Mouse (Mus musculus): ENCODE data around the gene Akap13. TPM values are rescaled to one million over a fixed set of nuclear protein-coding genes. Genes with fewer than 3 reads are reported as not detected.
A peak's percentile ranks its signal among the peaks of the same experiment; 100 is the strongest.

The Akap13 gene
- polyA plus RNA-seq, 1 experiment, result 13.2 TPM

- Histone ChIP-seq H3K36me3 (ENCODE audit: control insufficient read depth, insufficient read depth, low read length) (no peaks in the 10 kb centered on the region; the same call in 1 of the 2 replicates), H3K27me3 (replicated peaks; ENCODE audit: control insufficient read depth, insufficient read depth, low read length) (no peaks in the 10 kb centered on the region), H3K27ac (ENCODE audit: insufficient read depth, low read depth, low read length) (no peak overlapping the region), H3K4me3 (ENCODE audit: insufficient read depth, low read depth, low read length) (no peak overlapping the region), H3K4me1 (ENCODE audit: control insufficient read depth, insufficient read depth, low read length) (peaks cover 6% of the 10 kb centered on the region; the same call in 1 of the 2 replicates)
- DNase-seq, result no peak
- TF ChIP-seq POLR2A (IDR thresholded peaks at IDR 0.05; ENCODE audit: low read depth, low read length), result no peak
- TF ChIP-seq CTCF (conservative IDR thresholded peaks at IDR 0.05; ENCODE audit: insufficient read depth, insufficient read length, low read depth, low read length), result no peak
- WGBS, result 68% methylated on average over 6 of the region's 6 CpGs
These were observed 130.1 kb downstream of the Akap13 start for GRCm38 (mm10) chr7:75585409-75585808.

- H3K27ac ChIP-seq (ENCODE audit: insufficient read depth, low read depth, low read length), result no peak overlapping the region
- no peak for DNase-seq
- TF ChIP-seq CTCF (conservative IDR thresholded peaks at IDR 0.05; ENCODE audit: insufficient read depth, insufficient read length, low read depth, low read length) (no peak), POLR2A (IDR thresholded peaks at IDR 0.05; ENCODE audit: low read depth, low read length) (no peak)
- no peaks in the 10 kb centered on the region; the same call in 1 of the 2 replicates for H3K36me3 ChIP-seq (ENCODE audit: control insufficient read depth, insufficient read depth, low read length)
- 47% methylated on average over 14 of the region's 14 CpGs for whole genome bisulfite sequencing
- H3K4me1 ChIP-seq (ENCODE audit: control insufficient read depth, insufficient read depth, low read length), result peaks cover 6% of the 10 kb centered on the region; the same call in 1 of the 2 replicates
- H3K4me3 ChIP-seq (ENCODE audit: insufficient read depth, low read depth, low read length), result 0 out of 2 replicates have a peak overlapping the region, but pooled peaks have one; percentile 6
- no peaks in the 10 kb centered on the region for H3K27me3 ChIP-seq (replicated peaks; ENCODE audit: control insufficient read depth, insufficient read depth, low read length)
These were observed 130.8 kb downstream of the Akap13 start for GRCm38 (mm10) chr7:75586113-75586512.

GRCm38 (mm10) chr7:75587727-75588126, 132.4 kb downstream of the Akap13 start:
- no peak overlapping the region for H3K27ac ChIP-seq (ENCODE audit: insufficient read depth, low read depth, low read length)
- 75% methylated on average over 5 of the region's 5 CpGs for WGBS
- DNase-seq, result peak; percentile 45
- TF ChIP-seq POLR2A (IDR thresholded peaks at IDR 0.05; ENCODE audit: low read depth, low read length) (no peak), CTCF (conservative IDR thresholded peaks at IDR 0.05; ENCODE audit: insufficient read depth, insufficient read length, low read depth, low read length) (no peak)
- no peak overlapping the region for H3K4me3 ChIP-seq (ENCODE audit: insufficient read depth, low read depth, low read length)
- no peaks in the 10 kb centered on the region; the same call in 1 of the 2 replicates for H3K36me3 ChIP-seq (ENCODE audit: control insufficient read depth, insufficient read depth, low read length)
- H3K27me3 ChIP-seq (replicated peaks; ENCODE audit: control insufficient read depth, insufficient read depth, low read length), result no peaks in the 10 kb centered on the region
- H3K4me1 ChIP-seq (ENCODE audit: control insufficient read depth, insufficient read depth, low read length), result peaks cover 6% of the 10 kb centered on the region; the same call in 1 of the 2 replicates

- Histone ChIP-seq H3K4me3 (ENCODE audit: insufficient read depth, low read depth, low read length) (no peak overlapping the region), H3K27me3 (replicated peaks; ENCODE audit: control insufficient read depth, insufficient read depth, low read length) (no peaks in the 10 kb centered on the region), H3K27ac (ENCODE audit: insufficient read depth, low read depth, low read length) (no peak overlapping the region), H3K36me3 (ENCODE audit: control insufficient read depth, insufficient read depth, low read length) (no peaks in the 10 kb centered on the region; the same call in 1 of the 2 replicates), H3K4me1 (ENCODE audit: control insufficient read depth, insufficient read depth, low read length) (peaks cover 3% of the 10 kb centered on the region; the same call in 1 of the 2 replicates)
- 85% methylated on average over 8 of the region's 8 CpGs for WGBS
- TF ChIP-seq CTCF (conservative IDR thresholded peaks at IDR 0.05; ENCODE audit: insufficient read depth, insufficient read length, low read depth, low read length), result no peak
- no peak for TF ChIP-seq POLR2A (IDR thresholded peaks at IDR 0.05; ENCODE audit: low read depth, low read length)
- DNase-seq, result no peak
These were observed 134.1 kb downstream of the Akap13 start for GRCm38 (mm10) chr7:75589304-75589973.

- Histone ChIP-seq H3K36me3 (ENCODE audit: control insufficient read depth, insufficient read depth, low read length) (no peaks in the 10 kb centered on the region; the same call in 1 of the 2 replicates), H3K4me3 (ENCODE audit: insufficient read depth, low read depth, low read length) (no peak overlapping the region), H3K4me1 (ENCODE audit: control insufficient read depth, insufficient read depth, low read length) (peaks cover 3% of the 10 kb centered on the region; the same call in 1 of the 2 replicates), H3K27ac (ENCODE audit: insufficient read depth, low read depth, low read length) (no peak overlapping the region), H3K27me3 (replicated peaks; ENCODE audit: control insufficient read depth, insufficient read depth, low read length) (no peaks in the 10 kb centered on the region)
- no peak for TF ChIP-seq POLR2A (IDR thresholded peaks at IDR 0.05; ENCODE audit: low read depth, low read length)
- TF ChIP-seq CTCF (conservative IDR thresholded peaks at IDR 0.05; ENCODE audit: insufficient read depth, insufficient read length, low read depth, low read length), result no peak
- DNase-seq, result no peak
- 79% methylated on average over 1 of the region's 1 CpGs for WGBS
These were observed 136.6 kb downstream of the Akap13 start for GRCm38 (mm10) chr7:75591961-75592360.

- Histone ChIP-seq H3K27me3 (replicated peaks; ENCODE audit: control insufficient read depth, insufficient read depth, low read length) (no peaks in the 10 kb centered on the region), H3K27ac (ENCODE audit: insufficient read depth, low read depth, low read length) (no peak overlapping the region), H3K4me3 (ENCODE audit: insufficient read depth, low read depth, low read length) (no peak overlapping the region), H3K4me1 (ENCODE audit: control insufficient read depth, insufficient read depth, low read length) (no peaks in the 10 kb centered on the region), H3K36me3 (ENCODE audit: control insufficient read depth, insufficient read depth, low read length) (no peaks in the 10 kb centered on the region; the same call in 1 of the 2 replicates)
- 78% methylated on average over 5 of the region's 5 CpGs for WGBS
- DNase-seq, result no peak
- no peak for TF ChIP-seq POLR2A (IDR thresholded peaks at IDR 0.05; ENCODE audit: low read depth, low read length)
- TF ChIP-seq CTCF (conservative IDR thresholded peaks at IDR 0.05; ENCODE audit: insufficient read depth, insufficient read length, low read depth, low read length), result no peak
These were observed 139.5 kb downstream of the Akap13 start for GRCm38 (mm10) chr7:75594801-75595200.

GRCm38 (mm10) chr7:75595268-75595667, 139.9 kb downstream of the Akap13 start:
- TF ChIP-seq CTCF (conservative IDR thresholded peaks at IDR 0.05; ENCODE audit: insufficient read depth, insufficient read length, low read depth, low read length) (no peak), POLR2A (IDR thresholded peaks at IDR 0.05; ENCODE audit: low read depth, low read length) (no peak)
- no peak for DNase-seq
- Histone ChIP-seq H3K36me3 (ENCODE audit: control insufficient read depth, insufficient read depth, low read length) (no peaks in the 10 kb centered on the region), H3K4me3 (ENCODE audit: insufficient read depth, low read depth, low read length) (no peak overlapping the region), H3K27me3 (replicated peaks; ENCODE audit: control insufficient read depth, insufficient read depth, low read length) (no peaks in the 10 kb centered on the region), H3K4me1 (ENCODE audit: control insufficient read depth, insufficient read depth, low read length) (no peaks in the 10 kb centered on the region), H3K27ac (ENCODE audit: insufficient read depth, low read depth, low read length) (no peak overlapping the region)
